24 mouse cellular contexts compared by ENCODE assay signal in the genomic region with DNA sequence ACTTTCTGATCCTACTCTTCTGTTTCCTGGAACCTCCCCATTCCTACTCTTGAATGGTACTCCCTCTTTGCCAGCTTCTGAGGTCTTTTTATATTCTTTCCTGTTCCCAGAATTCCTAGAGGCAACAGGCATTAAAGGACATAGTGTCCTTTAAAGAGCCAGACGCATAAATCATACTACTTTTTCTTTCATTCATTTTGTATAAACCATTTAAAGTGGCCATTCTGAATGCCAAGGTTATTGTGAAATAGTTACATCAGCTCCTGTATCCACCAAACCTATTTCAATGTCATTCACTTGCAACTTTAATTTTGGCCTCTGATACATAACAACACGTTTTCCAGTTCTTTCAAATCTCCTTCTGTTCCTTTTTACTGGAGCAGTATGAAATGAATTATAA.
"Had no signal": no experiment of that assay in that cellular context is flagged by ENCODE, and none has a peak within 500 bp of the region (broad histone marks: within the 10 kb centered on the region; RNA-seq: fewer than 3 reads in every experiment).

No protein-coding gene starts in this region.

- H3K36me3 ChIP-seq: liver, embryonic 13.5 days; liver, embryonic 15.5 days; lung, embryonic 15.5 days; midbrain, embryonic 12.5 days; neural tube, embryonic 12.5 days; stomach, embryonic 15.5 days had no signal

- H3K9ac ChIP-seq: liver, embryonic 13.5 days; liver, embryonic 15.5 days; liver, postnatal 0 days; lung, embryonic 15.5 days; midbrain, embryonic 12.5 days; neural tube, embryonic 12.5 days; stomach, embryonic 15.5 days had no signal

- ATAC-seq: liver, postnatal 0 days; midbrain, embryonic 16.5 days had no signal

- H3K4me1 ChIP-seq: liver, embryonic 13.5 days; liver, embryonic 15.5 days; lung, embryonic 15.5 days; midbrain, embryonic 12.5 days; neural tube, embryonic 12.5 days; stomach, embryonic 15.5 days had no signal

- H3K4me3 ChIP-seq: liver, embryonic 13.5 days; liver, embryonic 15.5 days; lung, embryonic 15.5 days; megakaryocyte, embryonic 14.5 days; midbrain, embryonic 12.5 days; neural tube, embryonic 12.5 days; stomach, embryonic 15.5 days had no signal

- H3K4me2 ChIP-seq: liver, embryonic 11.5 days; liver, embryonic 13.5 days; liver, embryonic 15.5 days; lung, embryonic 15.5 days; midbrain, embryonic 12.5 days; neural tube, embryonic 12.5 days; stomach, embryonic 15.5 days had no signal

- H3K27me3 ChIP-seq: lung, embryonic 15.5 days; megakaryocyte, embryonic 14.5 days; neural tube, embryonic 12.5 days; stomach, embryonic 15.5 days had no signal

- DNase-seq: liver, embryonic 13.5 days; liver, postnatal 0 days; lung, adult 2 months; lung, postnatal 14 days; lung, postnatal 36 days; midbrain, embryonic 14.5 days; retina, postnatal 1 day; right cerebral cortex, adult 18-20 months; right cerebral cortex, postnatal 25 days; right cerebral cortex, postnatal 4 days; spleen, adult 18-20 months; thymus, adult 2 months; thymus, postnatal 25 days; thymus, postnatal 4 days had no signal

- H3K27ac ChIP-seq: liver, embryonic 13.5 days; liver, embryonic 15.5 days; lung, embryonic 15.5 days; macrophage; midbrain, embryonic 12.5 days; neural tube, embryonic 12.5 days; stomach, embryonic 15.5 days; stomach, postnatal 0 days had no signal

- H3K9me3 ChIP-seq: liver, embryonic 13.5 days; liver, embryonic 15.5 days; lung, embryonic 15.5 days; midbrain, embryonic 12.5 days; neural tube, embryonic 12.5 days; stomach, embryonic 15.5 days had no signal
